In genomic region chr3:103790346-103791145, GRCm38 (mm10) we compare ENCODE assay signal across 8 mouse cellular contexts. TPM values are rescaled to one million over a fixed set of nuclear protein-coding genes. Genes with fewer than 3 reads are reported as not detected.
DNase-seq lines count a peak whose midpoint lies in the region; ATAC-seq lines count a peak whose summit lies in the region.

No protein-coding gene starts in this region.

- no peaks in the 10 kb centered on the region for H3K27me3 ChIP-seq in heart, embryonic 10.5 days (ENCODE audit: insufficient read depth, poor library complexity, severe bottlenecking)
- no peaks in the 10 kb centered on the region for H3K27me3 ChIP-seq in midbrain, embryonic 14.5 days (ENCODE audit: control insufficient read depth, insufficient read depth, low read length)

- peak overlapping the region; percentile 91 for H3K9ac ChIP-seq in midbrain, embryonic 14.5 days (replicated peaks; ENCODE audit: low read length)

- H3K4me2 ChIP-seq in midbrain, embryonic 14.5 days (ENCODE audit: low read length), result peak overlapping the region; percentile 68

- ATAC-seq in midbrain, embryonic 14.5 days (ENCODE audit: low FRiP score, low TSS enrichment), result peak; percentile 83

- H3K27ac ChIP-seq in heart, embryonic 10.5 days, result peak overlapping the region; percentile 99
- H3K27ac ChIP-seq in midbrain, embryonic 14.5 days (replicated peaks; ENCODE audit: low read depth, low read length), result peak overlapping the region; percentile 91

- under 1% methylated on average over 56 of the region's 61 CpGs for WGBS in heart, embryonic 10.5 days
- under 1% methylated on average over 57 of the region's 61 CpGs for WGBS in midbrain, embryonic 14.5 days

- H3K4me3 ChIP-seq in heart, embryonic 10.5 days, result peak overlapping the region; percentile 99
- peak overlapping the region; percentile 92 for H3K4me3 ChIP-seq in midbrain, embryonic 14.5 days (replicated peaks; ENCODE audit: low read depth, low read length)

- intact Hi-C loops in left cerebral cortex, postnatal 4 days (cut with DNase I), result no loop called here

- DNase-seq in layer of hippocampus, postnatal 25 days (ENCODE audit: extremely low spot score in 1 of 2, low spot score in 1 of 2), result peak; percentile 22 to 29
- DNase-seq in layer of hippocampus, adult 9-10 months (ENCODE audit: low spot score), result no peak
- DNase-seq in ES-CJ7 (ENCODE audit: low read depth, low spot score), result peak; percentile 20
- DNase-seq in cerebellum, adult 9-11 months, result peak; percentile 56
- peak; percentile 79 for DNase-seq in heart, embryonic 10.5 days (ENCODE audit: low spot score)
- DNase-seq in left cerebral cortex, postnatal 4 days, result peak; percentile 32
- DNase-seq in midbrain, embryonic 14.5 days, result peak; percentile 63
- DNase-seq in thymus, postnatal 14 days, result peak; percentile 55

- H3K9me3 ChIP-seq in heart, embryonic 10.5 days, result no peaks in the 10 kb centered on the region
- no peaks in the 10 kb centered on the region for H3K9me3 ChIP-seq in midbrain, embryonic 14.5 days (ENCODE audit: control insufficient read depth, low read length)

- H3K4me1 ChIP-seq in heart, embryonic 10.5 days, result peaks cover 12% of the 10 kb centered on the region
- H3K4me1 ChIP-seq in midbrain, embryonic 14.5 days (ENCODE audit: control insufficient read depth, insufficient read depth, low read length), result peaks cover 15% of the 10 kb centered on the region

- no peaks in the 10 kb centered on the region for H3K36me3 ChIP-seq in heart, embryonic 10.5 days
- H3K36me3 ChIP-seq in midbrain, embryonic 14.5 days (ENCODE audit: control insufficient read depth, insufficient read depth, low read length), result no peaks in the 10 kb centered on the region

RNA-seq across cellular contexts. Expression of gene Hipk1, which starts 0.8 kb away (rescaled TPM):
- total RNA-seq in layer of hippocampus, postnatal 25 days (2021), result 100 to 1,000 TPM; 108 to 115 TPM
- 8.2 and 9.5 TPM in 2 replicates for polyA plus RNA-seq in heart, embryonic 10.5 days (2016; fragmentation: Nextera tagmentation; extraction: Ambion mirVana)
- total RNA-seq in left cerebral cortex, postnatal 4 days (2021), result 10 to 100 TPM; 66.7 to 69.9 TPM
- polyA plus RNA-seq in midbrain, embryonic 14.5 days (2014; fragmentation: Nextera tagmentation; extraction: Ambion mirVana), result 18.9 and 22.1 TPM in 2 replicates

RNA-seq across cellular contexts. Expression of gene Dclre1b, which starts 18.7 kb away (rescaled TPM):
- 1 to 10 TPM; 8.5 to 9.3 TPM for total RNA-seq in layer of hippocampus, postnatal 25 days (2021)
- 25.7 and 25.8 TPM in 2 replicates for polyA plus RNA-seq in heart, embryonic 10.5 days (2016; fragmentation: Nextera tagmentation; extraction: Ambion mirVana)
- 10 to 100 TPM; 10.3 to 10.7 TPM for total RNA-seq in left cerebral cortex, postnatal 4 days (2021)
- 23.0 and 29.2 TPM in 2 replicates for polyA plus RNA-seq in midbrain, embryonic 14.5 days (2014; fragmentation: Nextera tagmentation; extraction: Ambion mirVana)

RNA-seq across cellular contexts. Expression of gene Ap4b1, which starts 18.8 kb away (rescaled TPM):
- total RNA-seq in layer of hippocampus, postnatal 25 days (2021), result 10 to 100 TPM; 15.3 to 18.6 TPM
- polyA plus RNA-seq in heart, embryonic 10.5 days (2016; fragmentation: Nextera tagmentation; extraction: Ambion mirVana), result 20.3 and 20.8 TPM in 2 replicates
- total RNA-seq in left cerebral cortex, postnatal 4 days (2021), result 10 to 100 TPM; 14.0 to 16.7 TPM
- 20.1 and 25.4 TPM in 2 replicates for polyA plus RNA-seq in midbrain, embryonic 14.5 days (2014; fragmentation: Nextera tagmentation; extraction: Ambion mirVana)

RNA-seq across cellular contexts. Expression of gene Gm43064, which starts 18.8 kb away (rescaled TPM):
- under 1 TPM in 1 of 2 experiments, not detected in 1; 0.31 TPM for total RNA-seq in layer of hippocampus, postnatal 25 days (2021)
- not detected in 2 replicates for polyA plus RNA-seq in heart, embryonic 10.5 days (2016; fragmentation: Nextera tagmentation; extraction: Ambion mirVana)
- total RNA-seq in left cerebral cortex, postnatal 4 days (2021), result not detected
- polyA plus RNA-seq in midbrain, embryonic 14.5 days (2014; fragmentation: Nextera tagmentation; extraction: Ambion mirVana), result 0.18 TPM in 1 of 2 replicates, not detected in the other

RNA-seq across cellular contexts. Expression of gene Bcl2l15, which starts 41.9 kb away (rescaled TPM):
- total RNA-seq in layer of hippocampus, postnatal 25 days (2021), result 1 to 10 TPM; 1.5 to 1.6 TPM
- polyA plus RNA-seq in heart, embryonic 10.5 days (2016; fragmentation: Nextera tagmentation; extraction: Ambion mirVana), result 0.13 and 1.4 TPM in 2 replicates
- total RNA-seq in left cerebral cortex, postnatal 4 days (2021), result under 1 TPM in 1 of 2 experiments, not detected in 1; 0.76 TPM
- polyA plus RNA-seq in midbrain, embryonic 14.5 days (2014; fragmentation: Nextera tagmentation; extraction: Ambion mirVana), result 0.20 and 0.22 TPM in 2 replicates
